Mouse (Mus musculus) cerebellum, adult 18-20 months (tissue): ENCODE measurements around the gene Smtn.

Experiments
- DNase-seq, 2 experiments: peaks; one replicate each; pipeline ENCODE4 v3.0.0; 2021

The Smtn gene

DNA sequence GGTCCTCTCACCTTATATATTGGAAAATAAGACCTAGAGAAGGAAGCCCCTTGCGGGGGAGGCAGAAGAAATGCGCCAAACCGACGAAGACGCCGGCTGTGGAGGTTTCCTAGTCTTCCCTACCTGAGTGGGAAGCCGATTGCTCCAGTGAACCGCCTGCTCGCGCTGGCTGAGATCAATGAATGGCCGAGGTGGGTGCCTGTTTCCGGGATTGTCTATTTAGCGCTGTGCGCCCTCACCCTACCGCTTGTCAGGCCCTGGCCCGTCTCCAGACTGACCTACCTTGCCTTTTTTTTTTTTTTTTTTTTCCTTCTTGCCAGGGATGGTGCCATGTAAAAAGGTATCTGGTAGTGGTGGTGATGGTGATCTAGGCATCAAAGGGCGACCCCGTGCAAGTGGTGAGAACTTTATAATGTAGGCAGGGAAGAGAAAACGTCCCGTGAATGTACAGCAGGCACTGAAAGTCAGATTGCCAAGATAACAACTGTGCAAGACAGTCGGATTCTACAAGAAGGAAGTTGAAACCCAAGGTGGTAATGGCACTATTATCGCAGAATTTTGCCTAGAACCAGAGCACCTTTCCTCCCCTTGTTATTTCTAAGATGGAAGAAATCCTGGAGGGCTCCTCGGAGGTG is at the start of gene Smtn:
Gene Smtn, minus strand, starts transcription at position 162 of the 635 bp plus-strand sequence.
- DNase-seq: peak in 1 of 2 experiments; percentile 8

- no peak for DNase-seq
These were observed 47.7 kb upstream of the Smtn start for GRCm38 (mm10) chr11:3588036-3588672.

DNA sequence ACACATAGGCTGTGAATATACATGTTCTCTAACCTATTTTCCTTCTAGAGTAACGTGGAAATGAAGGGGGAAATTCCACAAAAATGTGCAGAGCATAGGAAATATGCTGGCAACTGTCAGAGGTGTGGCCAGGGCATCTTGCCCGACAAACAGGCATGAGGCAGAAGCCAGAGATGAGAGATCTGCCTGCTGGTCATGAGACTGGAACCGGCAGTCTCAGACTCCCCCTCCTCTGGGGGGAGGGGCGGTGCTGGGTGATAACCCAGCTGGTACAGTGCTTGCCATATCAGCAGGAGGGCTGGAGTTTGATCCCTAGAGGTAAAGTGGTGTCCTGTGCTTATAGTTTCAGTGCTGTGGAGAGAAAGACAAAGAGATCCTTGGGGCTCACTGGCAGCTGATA is 46.9 kb upstream of the Smtn start:
- peak in 1 of 2 experiments; percentile 3 for DNase-seq

DNA sequence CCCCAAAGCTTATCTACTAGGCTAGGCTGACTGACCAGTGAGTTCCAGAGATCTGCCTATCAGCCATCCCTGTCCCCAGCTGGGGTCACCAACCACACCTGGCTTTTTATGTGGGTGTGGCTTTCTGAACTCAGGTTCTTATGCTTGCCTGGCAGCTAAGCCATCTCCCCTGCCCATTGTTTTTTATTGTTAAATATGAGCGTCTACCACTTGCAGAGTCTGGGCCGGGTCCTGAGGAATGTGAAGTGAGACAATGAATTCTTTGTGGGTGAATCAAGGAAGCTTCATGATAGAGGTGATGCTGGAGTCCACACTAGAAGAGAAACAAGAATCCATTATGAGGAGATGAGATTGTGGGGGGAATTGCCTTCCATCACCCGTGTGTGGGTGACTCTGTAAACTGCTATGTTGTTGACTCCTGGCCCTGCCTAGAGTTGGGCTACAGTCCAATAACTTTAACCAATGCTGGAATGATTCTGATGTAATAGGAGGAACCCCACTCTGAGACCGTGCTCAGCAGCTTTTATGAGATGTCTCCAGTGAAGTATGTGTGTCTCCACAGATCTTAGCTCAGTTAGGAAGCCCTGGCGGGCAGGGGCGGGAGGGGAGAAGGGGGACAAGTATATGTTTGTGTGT is 45.7 kb upstream of the Smtn start:
- no peak for DNase-seq

- no peak for DNase-seq
These were observed 42.7 kb upstream of the Smtn start for GRCm38 (mm10) chr11:3583127-3583526.

DNA sequence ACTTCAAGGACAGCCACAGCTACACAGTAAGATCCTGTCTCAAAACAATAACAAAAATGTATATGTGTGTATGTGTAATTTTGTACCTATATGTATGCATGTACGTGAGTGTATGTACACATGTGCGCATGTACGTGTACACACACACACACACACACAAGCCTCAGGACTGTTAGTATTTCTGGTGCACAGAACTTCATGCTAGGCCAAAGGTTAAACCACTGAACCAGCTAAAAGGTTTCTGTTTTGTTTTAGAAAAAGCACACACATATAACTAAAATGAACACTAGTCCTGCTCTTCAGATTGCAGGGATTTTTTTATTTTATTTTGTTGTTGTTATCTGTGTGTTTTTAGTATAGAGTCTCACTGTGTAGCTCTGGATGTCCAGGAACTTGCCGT is 41.5 kb upstream of the Smtn start:
- no peak for DNase-seq

- no peak for DNase-seq
These were observed 40.1 kb upstream of the Smtn start for GRCm38 (mm10) chr11:3580306-3581084.

GRCm38 (mm10) chr11:3578050-3578725 is 37.8 kb upstream of the Smtn start:
- DNase-seq: no peak

GRCm38 (mm10) chr11:3575238-3575637 is 34.8 kb upstream of the Smtn start:
- DNase-seq: no peak

- DNase-seq: no peak
These were observed 32.7 kb upstream of the Smtn start for GRCm38 (mm10) chr11:3573092-3573491.

DNA sequence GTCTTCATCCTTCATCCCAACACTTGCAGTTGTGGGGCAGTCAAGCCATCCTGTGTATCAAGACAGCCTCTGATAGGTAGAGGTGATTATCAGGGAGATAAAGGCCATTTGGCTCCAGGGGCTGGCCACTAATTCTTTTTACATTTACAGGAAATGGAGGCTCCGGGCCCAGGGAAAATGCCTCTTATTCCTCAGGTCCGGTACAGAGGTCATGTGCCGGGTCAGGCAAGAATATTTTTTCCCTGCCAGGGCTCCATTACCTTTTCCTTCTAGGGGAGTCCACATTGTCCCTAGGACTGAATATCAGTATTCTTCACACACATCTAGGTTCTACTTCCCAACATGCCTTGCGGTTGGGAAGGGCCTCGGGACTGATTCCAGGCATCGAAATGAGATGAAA is 31.8 kb upstream of the Smtn start:
- no peak for DNase-seq

DNA sequence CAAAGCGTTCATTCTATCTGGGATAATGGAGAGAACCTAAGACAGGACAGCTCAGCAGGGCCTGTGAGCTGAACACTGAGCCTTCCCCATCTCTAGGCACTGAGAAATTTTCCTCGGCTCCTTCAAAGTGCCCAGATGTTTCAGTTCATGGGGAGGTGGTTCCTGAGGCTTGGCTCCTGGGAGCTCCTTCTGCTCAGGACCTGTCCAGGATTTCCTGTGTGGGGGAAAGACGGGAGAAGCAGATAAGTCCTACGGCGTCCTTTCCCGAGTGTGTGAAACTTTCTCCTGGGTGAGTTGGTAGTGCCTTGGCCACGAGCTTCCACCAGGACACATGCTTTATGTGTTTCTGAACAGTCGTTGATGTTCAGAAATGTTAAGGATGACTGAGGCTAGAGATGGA is 29.9 kb upstream of the Smtn start:
- no peak for DNase-seq

- no peak for DNase-seq
These were observed 27.5 kb upstream of the Smtn start for GRCm38 (mm10) chr11:3567896-3568295.

GRCm38 (mm10) chr11:3566018-3566417 is 25.6 kb upstream of the Smtn start:
- DNase-seq: no peak

- no peak for DNase-seq
These were observed 24.0 kb upstream of the Smtn start for GRCm38 (mm10) chr11:3564451-3564850.

DNA sequence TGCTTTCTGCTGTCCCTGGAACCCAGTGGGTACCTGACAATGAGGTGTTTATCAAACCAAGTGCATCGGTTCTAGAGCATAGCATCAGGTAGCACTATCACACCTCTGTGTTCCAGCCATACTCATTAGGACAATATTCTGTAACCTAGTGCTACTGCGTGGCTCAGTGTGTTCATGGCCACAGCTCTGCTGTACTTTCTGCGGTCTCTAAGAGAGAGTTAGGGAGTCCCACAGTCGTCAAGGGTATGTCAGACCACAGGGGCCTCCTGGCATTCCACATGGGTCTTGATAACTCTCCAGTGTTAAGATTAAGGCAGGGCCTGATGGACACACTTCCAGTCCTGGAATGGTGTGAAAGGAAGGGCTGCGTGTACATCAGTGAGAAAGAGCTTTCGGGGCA is 23.4 kb upstream of the Smtn start:
- DNase-seq: no peak

- DNase-seq: no peak
These were observed 19.8 kb upstream of the Smtn start for GRCm38 (mm10) chr11:3560202-3560601.

- no peak for DNase-seq
These were observed 17.4 kb upstream of the Smtn start for GRCm38 (mm10) chr11:3557852-3558251.

DNA sequence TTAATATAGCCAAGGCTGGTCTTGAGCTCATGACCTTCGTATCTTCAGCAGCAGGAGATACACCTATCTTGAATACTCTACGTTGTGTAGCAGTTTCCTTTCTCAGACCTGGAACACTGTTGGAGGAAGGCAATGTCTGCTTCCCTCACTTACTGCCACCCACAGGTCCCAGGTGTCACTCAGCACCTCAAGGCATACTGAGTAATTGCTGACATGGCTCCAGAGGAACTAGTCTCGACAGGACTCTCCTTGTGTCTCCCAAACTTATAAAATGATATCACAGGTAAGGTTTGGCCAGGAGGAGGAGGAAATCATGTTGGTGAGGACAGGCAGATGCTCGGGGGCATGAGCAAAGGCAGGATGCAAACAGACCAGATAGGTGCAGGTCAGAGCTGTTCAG is 14.6 kb upstream of the Smtn start:
- DNase-seq: no peak

GRCm38 (mm10) chr11:3549791-3550190 is 9.4 kb upstream of the Smtn start:
- DNase-seq: no peak

DNA sequence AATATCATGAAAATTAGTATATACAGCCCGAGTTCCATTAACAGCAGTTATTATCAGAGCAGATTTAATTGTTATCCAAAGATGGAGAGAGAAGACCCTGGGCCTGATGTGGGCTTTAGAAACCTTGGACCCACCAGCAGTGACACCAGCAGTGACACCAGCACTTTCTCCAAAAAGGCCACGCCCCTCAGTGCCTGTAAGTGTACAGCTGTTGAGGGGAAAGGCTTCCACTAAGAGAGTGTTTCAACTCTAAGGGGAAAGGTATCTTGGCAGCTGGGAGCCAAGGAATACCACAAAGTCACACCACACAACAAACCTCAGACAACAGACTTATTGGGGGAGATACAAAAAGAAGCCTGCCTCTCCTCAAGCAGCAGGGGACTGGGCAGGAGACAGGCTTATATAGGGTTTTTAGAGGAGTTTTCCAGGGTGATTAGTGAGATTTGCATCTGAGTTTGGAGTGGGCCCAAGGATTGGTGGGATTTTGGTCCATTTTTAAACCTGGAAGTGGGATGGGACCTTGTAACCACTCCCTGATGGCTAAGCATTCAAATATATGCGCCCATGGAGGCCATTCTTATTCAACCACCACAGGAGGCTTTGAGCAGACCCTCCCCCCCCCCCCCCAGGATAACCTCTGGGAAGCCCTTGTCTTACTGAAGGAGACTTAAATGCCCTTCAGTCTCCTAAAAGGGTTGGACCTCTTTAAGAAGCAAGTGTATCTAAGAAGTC is 8.3 kb upstream of the Smtn start:
- DNase-seq: no peak

GRCm38 (mm10) chr11:3547969-3548368 is 7.6 kb upstream of the Smtn start:
- no peak for DNase-seq
